Mouse (Mus musculus): ENCODE results near the gene Bod1. TPM values are rescaled to one million over a fixed set of nuclear protein-coding genes. Genes with fewer than 3 reads are reported as not detected.

Gene Bod1
- 26.4 and 29.4 TPM in 2 replicates for polyA plus RNA-seq (2012; rRNA removed)

GRCm38 (mm10) chr11:31671354-31672169 is at the start of gene Bod1:
Gene Bod1, minus strand, starts transcription at chr11:31671885.

Other genes with a start within 250 kb of the Bod1 start
- 1.9 and 2.2 TPM in 2 replicates for gene Cpeb4, start 200.3 kb upstream of the Bod1 start, polyA plus RNA-seq (2012; rRNA removed)